In the genomic region with DNA sequence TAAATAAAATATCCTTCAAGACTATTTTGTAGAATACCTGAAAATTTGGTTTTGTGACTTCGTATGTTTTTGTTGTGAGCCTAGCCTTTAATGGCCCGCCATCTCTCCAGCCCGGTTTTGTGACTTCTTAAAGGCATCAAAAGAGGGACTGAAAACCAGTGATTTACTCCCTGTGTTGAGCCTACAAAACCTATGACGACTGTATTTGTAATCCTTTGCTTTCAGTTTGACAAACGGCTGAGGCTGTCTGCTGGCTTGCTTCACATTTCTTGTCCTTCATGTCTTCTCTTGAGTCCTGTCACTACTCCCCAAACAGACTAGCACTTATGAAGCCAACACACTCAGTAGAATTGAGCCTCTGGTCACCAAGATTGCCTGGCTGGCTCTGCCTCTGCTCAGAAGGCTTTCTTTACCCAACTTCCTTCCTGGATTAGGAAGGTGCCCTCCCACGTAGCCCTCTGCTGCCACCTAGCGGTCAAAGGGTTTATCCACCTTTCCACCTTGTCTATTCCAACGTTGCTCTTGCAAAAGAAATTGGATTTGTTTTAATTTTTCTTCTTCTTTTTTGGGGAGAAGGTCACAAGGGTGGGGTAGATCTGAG, we compare ENCODE assay signal across 8 mouse cellular contexts. TPM values are rescaled to one million over a fixed set of nuclear protein-coding genes. Genes with fewer than 3 reads are reported as not detected.
DNase-seq lines count a peak whose midpoint lies in the region; ATAC-seq lines count a peak whose summit lies in the region.

No protein-coding gene starts in this region.

- ATAC-seq in frontal cortex, adult (ENCODE audit: low TSS enrichment), result peak; percentile 92
- peak; percentile 89 to 95 for ATAC-seq in hematopoietic stem cell, adult 5-6 weeks (replicated peaks in 1 of 2; ENCODE audit: insufficient read depth in 1 of 2, low FRiP score in 2 of 2, low TSS enrichment in 1 of 2, low read depth in 1 of 2, poor library complexity in 2 of 2, severe bottlenecking in 2 of 2)

- DNase-seq in Muller cell, postnatal 12 days (ENCODE audit: inconsistent ontology term), result peak; percentile 79
- DNase-seq in cerebellum, adult 8-10 months, result peak; percentile 80
- DNase-seq in layer of hippocampus, adult 8-10 months (ENCODE audit: low spot score in 2 of 2), result peak; percentile 60 to 72
- peak; percentile 93 for DNase-seq in lung, postnatal 10 days
- peak; percentile 91 for DNase-seq in ovary, postnatal 10 days (ENCODE audit: low spot score)
- peak; percentile 66 to 94 for DNase-seq in thymus, postnatal 10 days (ENCODE audit: low spot score in 2 of 2)

RNA-seq across cellular contexts. Expression of gene Abca6, which starts 16.8 kb away (rescaled TPM):
- 0.31 TPM in 1 of 2 replicates, not detected in the other for total RNA-seq in hematopoietic stem cell, adult 5-6 weeks (2017)
- 1 to 10 TPM; 2.1 to 2.8 (median 2.3) TPM for total RNA-seq in layer of hippocampus, adult 8-10 months (2022)

Comparison
In these comparisons a context has a peak if more than half of its experiments do, and no peak if none do; other contexts are left out.
1. Peak in every context shown above with its lines: DNase-seq and ATAC-seq.